Mouse (Mus musculus): ENCODE measurements at regions not wholly inside any gene's neighbourhood (a gene's known extent, or its start where the extent isn't known, plus 50 kb on each side); places are given as distances from the start of the nearest gene placed in this dataset.

DNA sequence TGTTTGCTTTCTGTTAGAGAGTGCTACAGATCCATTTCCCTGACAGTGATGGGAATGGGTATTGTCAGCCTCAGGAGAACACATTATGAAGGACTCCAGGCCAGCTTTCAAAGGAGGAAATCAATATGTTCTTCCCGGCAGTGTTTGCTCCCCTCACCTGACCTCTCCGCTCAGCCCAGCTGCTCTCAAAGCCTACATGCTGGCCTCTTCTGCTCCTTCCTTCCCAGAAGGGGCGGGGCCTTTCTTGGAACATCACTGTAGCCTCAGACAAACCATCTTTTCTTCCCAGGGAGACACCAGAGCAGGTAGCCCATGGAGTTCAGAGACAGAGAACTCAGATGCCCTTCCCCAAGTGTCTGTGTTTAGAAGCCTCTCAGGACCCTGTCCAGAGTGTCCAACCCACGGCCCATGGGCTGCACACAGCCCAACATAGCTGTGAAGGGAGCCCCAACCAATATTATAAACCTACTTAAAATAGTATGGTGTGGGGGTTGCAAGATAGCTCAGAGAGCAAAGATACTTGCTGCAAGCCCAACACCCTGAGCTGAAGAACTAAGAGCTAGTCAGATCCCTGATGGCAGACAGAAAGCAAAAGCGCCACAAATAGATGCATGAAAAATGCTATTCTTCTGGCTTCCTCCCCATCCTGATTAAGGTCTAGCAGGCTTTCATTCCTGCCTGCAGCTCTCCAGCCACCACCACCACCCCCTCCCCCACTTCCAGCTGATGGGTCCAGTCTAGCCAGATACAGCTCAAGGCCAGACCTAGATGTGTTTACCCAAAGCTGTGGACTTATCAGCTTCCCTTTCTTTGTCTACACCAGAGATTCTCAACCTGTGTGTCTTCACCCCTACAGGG lies 141.8 kb upstream of the Hs6st1 start:
- no peak for DNase-seq (ENCODE audit: low spot score in 2 of 2)

DNA sequence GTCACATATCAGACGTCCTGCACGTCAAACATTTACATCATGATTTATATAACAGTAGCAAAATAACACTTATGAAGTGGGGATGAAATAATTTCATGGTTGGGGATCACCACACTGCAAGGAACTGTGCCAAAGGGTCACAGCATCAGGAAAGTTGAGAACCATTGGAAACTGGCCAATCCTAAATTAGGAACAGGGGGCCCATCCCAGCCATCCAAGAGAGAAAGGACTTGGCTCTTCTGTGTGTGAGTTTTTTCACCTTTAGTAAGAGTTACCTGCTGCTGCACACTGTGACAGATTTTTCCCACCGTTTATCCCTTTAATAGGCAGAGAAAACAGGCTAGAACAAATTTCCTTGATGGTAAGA lies 141.2 kb upstream of the Hs6st1 start:
- no peak for DNase-seq (ENCODE audit: low spot score in 2 of 2)

DNA sequence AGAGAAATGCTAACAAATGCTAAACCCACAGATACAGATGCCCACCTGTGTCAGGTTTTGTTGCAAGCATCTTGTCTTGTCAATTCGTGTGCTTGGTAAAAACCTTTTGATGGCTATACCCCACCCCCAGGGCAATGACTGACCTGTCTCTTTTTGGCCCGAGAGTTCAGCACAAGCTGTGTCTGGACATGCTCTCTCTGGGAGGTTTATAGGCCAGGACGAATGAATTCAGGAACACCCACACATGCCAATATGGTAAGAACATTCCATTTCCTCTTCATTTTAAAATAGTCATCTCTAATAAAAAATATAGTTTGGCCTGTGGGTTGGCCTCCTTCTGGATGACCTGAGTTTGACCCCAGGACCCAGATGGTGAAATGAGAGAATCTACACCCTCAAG lies 137.8 kb upstream of the Hs6st1 start:
- no peak for DNase-seq (ENCODE audit: low spot score in 2 of 2)

DNA sequence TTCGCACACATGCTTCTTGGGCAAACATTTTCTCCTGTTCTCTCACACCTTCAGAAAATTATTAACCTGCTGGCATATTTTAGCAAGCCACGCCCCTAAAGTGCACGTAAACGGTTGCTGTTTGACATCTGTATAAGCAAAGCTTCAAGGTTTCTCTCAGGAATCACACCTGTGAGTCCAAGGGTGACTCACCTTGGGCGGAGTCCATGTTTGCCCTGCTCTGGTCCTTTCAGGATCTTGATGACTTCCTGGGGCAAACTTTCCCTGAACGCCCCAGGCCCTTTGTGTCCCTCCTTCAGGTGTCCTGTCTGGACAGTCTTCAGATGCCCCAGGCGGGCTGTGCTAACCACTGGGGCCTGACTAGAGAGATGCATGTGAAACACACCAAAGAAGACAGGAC lies 137.1 kb upstream of the Hs6st1 start:
- DNase-seq (ENCODE audit: low spot score in 2 of 2), result no peak

DNA sequence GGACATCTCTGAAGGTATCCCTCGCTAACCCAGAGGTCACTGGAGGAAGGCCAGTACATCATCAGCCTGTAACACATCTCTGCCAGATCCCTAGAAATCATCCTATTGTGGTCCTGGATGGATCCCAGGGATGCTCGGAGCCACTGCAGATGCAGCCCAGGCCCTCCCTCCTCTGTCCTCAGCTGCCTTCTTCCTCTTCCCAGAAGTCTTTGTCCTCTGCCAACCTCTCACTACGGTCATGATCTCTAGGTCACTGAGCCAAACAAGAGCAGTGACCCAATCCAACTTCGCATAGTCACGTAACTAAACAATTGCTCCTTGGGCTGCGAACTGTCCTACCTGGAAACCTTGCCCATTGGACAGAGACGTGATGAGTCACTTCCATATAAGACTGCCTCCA lies 134.7 kb upstream of the Hs6st1 start:
- no peak for DNase-seq (ENCODE audit: low spot score in 2 of 2)

DNA sequence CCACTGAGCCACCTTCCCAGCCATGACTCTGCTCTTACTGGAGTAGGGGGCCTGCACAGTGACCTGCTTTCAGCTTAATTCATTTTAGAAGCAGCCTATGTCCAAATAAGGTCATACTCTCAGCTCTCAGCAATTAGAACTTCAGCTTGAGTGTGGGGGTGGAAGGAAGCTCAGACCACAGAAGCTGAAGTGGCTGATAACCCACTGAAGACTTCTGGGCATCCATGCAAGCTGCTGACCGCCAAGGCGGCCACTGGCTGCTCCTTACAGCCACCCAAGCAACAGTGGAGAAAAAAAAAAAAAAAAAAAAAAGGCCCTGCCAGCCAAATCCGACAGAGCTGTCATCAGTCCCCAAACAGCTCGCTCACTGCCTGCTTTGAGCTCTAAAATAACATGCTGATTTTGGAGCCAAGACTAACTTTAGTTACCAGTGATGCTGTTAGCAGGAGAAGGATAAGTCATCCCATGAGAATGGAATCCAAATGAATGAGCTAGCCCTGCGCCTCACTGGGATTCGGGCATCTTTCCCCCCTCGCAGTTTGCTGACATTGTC lies 133.0 kb upstream of the Hs6st1 start:
- no peak for DNase-seq (ENCODE audit: low spot score in 2 of 2)

DNA sequence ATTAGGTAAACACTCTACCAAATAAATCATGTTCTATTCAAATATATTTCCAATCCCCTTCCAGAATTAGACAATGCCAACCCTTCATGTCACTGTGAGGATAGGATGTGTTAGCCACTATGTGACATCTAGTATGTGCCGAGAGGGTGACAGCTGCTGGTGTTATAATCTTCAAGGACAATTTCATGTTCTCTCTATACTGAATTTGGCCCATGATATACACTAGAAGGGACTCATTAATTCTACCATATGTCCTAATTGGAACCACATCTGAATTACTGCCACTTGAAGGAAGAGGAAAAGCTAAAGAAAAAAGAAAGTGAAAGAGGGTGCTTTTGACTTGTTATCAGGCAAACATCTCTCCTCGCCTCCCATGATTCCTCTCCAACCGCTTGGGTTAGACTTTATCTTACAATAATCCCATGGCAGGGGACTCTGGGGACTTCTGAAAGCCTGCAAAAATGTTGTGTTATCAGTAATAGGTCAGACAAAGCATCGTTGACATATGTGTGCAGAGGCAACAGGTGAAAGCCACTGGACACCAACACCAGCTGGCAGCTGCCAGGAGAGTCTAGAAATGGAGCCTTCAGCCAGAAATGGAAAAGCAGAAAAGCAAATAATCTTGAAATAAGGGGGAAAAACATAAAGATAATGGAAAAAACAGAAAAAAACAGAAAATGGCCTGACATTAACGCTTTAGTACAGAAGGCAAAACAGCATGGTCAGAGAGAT lies 131.7 kb upstream of the Hs6st1 start:
- DNase-seq (ENCODE audit: low spot score in 2 of 2), result no peak

DNA sequence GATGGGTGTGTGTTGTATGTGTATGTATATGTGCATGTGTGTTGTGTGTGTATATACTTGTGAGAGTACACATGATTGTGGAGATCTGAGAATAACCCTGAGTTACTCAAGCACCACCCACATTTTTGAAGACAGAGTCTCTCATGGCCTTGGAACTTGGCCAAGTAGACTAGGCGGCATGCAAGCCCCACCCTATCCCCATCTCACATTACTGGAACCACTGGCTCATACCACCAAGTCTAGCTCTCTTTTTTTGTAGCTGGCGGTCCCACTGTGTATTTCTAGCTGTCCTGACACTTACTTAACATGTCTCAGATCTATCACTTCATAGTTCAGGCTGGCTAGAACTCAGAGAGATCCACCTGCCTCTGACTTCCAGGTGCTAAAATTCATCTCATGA lies 128.0 kb upstream of the Hs6st1 start:
- peak in 1 of 2 experiments; percentile 16 for DNase-seq (ENCODE audit: low spot score in 2 of 2)

DNA sequence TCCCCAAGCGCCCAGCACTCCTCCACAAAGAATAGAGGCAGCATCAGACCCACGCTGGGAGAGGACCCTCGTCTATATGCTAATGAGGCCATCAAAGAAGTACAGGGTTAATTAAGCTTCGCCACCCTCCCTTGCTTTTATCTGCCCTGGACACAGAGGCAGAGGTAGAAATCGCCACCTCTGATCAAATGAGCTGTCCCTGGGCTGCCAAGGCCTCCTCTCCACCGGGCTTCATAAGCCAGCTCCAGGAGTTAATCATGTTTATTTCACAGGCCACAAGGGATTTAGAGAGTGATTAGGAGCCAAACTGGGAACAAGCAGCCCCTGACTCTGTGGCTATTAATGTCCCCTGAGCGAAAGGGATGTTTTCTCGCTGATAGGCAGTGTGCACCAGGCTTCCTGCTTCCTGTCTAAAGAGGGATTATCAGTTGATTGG lies 126.5 kb upstream of the Hs6st1 start:
- no peak for DNase-seq (ENCODE audit: low spot score in 2 of 2)

DNA sequence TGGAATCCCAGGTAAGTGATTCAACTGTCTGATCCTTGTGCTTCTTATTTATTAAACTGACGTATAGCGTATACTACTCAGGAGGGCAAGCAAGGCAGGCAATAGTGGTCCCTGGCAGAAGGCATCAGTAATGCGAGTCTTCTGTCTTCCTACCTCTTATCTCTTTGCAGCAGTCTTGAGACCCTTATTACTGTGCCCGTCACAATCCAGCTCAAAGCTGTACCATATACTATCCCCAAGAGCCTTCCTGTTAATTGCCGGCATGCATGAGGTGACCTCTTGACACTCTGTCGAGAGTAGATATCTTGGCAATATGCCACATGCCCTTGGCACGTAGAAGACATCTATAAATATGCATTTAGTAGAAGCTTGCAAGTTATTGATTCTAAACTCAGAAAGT lies 126.0 kb upstream of the Hs6st1 start:
- no peak for DNase-seq (ENCODE audit: low spot score in 2 of 2)

DNA sequence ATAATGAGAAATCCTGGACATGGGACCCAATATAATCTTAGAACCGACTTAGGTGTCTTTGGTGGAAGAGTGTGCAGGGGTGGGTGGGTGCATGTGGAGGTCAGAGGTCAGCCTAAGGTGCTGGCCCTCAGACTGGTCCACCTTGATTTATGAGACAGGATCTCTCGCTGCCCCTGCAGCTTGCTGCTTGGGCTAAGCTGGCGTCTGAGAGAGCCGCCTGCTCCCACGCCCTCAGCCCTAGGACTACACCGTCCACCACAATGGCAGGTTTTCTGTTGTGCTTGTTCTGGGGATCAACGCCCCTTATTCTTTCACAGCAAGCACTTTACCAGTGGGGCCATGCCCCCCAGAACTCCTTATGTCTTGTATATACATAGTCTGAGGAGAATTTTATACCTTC lies 124.4 kb upstream of the Hs6st1 start:
- no peak for DNase-seq (ENCODE audit: low spot score in 2 of 2)

DNA sequence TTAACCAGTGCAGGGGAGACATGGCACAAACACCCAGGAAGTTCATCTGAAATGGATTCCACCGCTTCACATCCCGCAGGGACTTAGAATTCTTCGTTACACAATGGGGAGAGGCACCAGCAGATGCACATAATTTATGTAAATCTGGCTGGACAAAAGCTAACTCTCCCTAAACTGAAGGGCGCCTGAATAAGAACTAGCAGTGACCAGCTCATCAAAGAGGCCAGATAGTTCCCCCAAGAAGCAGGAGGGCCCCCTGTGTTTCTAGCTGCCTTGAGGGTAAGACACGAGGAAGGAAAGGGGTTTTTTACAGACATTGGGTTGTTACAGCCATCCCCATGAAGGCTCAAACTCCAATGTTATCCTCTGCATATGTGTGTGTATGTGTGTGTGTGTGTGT lies 123.8 kb upstream of the Hs6st1 start:
- DNase-seq (ENCODE audit: low spot score in 2 of 2), result no peak

DNA sequence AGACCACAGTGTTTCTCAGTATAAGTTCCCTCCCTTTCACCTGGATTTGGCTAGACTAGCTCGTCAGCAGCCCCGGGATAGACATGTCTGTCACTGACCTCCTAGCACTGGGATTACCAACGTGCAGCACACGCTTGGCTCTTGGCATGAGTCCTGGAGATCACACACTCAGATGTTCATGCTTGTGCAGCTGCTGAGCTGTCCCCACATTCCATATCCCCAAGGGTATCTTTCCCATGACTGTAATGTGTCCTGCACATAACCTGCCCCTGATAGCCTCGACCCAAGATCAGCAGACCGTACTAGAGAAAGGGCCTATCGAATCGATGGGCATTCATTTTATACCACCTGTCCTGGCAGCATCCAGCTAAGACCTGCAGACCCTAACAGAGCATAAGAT lies 123.4 kb upstream of the Hs6st1 start:
- no peak for DNase-seq (ENCODE audit: low spot score in 2 of 2)

DNA sequence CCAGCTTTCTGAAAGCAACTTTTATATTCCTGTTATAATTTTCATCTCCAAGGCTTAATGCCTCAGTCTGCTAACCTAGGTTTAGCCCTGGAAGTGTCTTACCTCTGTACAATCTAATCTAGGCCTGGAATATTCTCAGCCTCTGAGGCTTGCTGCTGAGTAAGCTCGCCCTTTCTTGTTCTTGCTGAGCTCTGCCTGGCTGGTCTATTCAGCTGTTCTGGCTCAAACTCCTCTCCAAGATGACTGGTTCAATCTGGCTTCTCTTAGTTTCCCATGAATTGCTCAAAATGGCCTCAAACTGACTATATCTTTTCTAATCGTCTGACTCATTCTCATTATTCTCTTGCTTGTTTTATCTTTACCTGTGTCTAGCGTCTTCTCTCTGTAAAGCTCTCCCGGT lies 122.6 kb upstream of the Hs6st1 start:
- DNase-seq (ENCODE audit: low spot score in 2 of 2), result no peak

DNA sequence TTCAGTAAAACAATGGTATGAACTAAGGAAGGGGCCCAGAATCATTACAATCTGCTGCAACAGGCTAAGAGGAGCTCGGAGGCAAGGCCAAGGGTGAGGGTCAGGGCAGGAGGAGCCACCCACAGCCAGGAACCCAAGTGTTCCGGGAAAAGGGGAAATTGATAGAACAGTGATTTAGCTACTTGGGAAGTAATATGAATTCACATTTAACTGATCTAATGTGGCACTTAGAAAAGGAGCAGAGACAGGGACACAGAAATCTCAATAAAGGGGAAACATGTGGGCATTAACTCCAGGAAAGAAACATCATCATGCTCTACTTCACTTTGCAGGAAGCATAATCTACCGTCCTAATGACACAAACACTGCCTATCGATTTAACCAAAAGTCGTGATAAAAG lies 120.1 kb upstream of the Hs6st1 start:
- no peak for DNase-seq (ENCODE audit: low spot score in 2 of 2)

DNA sequence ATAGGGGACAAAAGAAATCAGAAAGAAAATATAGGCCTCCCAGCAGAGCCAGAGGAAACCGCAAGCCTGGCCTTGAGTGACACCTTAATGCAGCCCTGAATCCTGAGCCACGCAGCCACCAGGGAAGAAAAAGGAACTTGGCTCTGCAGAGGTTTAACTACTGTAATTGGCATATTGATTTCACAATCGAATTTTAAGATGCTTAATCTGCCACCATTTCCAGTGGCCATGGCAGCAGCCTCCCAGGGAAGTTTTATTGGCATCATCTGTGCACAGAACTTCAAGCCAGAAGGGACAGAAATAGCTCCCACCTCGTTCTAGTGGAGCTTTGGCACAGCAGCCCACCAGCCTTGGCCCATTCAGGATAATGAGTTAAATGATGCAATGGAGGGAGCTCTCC lies 117.1 kb upstream of the Hs6st1 start:
- DNase-seq (ENCODE audit: low spot score in 2 of 2), result no peak

DNA sequence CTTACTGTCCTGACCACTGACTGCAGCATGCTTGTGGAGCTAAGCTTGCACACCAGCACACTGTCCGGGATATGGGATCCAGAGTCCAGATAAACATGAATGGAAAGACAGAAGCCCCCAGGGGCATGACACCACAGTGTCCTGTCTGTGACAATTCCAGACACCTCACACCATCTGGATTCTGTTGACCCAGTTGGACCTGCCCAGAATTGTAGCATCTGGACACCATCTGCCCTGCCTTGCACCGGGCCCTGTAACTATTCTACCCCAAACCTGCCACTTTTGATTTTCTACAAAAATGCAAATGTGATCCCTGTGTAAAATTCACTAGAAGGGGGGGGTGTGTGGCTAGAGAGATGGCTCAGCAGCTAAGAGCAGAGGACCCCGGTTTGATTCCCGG lies 114.5 kb upstream of the Hs6st1 start:
- no peak for DNase-seq (ENCODE audit: low spot score in 2 of 2)

DNA sequence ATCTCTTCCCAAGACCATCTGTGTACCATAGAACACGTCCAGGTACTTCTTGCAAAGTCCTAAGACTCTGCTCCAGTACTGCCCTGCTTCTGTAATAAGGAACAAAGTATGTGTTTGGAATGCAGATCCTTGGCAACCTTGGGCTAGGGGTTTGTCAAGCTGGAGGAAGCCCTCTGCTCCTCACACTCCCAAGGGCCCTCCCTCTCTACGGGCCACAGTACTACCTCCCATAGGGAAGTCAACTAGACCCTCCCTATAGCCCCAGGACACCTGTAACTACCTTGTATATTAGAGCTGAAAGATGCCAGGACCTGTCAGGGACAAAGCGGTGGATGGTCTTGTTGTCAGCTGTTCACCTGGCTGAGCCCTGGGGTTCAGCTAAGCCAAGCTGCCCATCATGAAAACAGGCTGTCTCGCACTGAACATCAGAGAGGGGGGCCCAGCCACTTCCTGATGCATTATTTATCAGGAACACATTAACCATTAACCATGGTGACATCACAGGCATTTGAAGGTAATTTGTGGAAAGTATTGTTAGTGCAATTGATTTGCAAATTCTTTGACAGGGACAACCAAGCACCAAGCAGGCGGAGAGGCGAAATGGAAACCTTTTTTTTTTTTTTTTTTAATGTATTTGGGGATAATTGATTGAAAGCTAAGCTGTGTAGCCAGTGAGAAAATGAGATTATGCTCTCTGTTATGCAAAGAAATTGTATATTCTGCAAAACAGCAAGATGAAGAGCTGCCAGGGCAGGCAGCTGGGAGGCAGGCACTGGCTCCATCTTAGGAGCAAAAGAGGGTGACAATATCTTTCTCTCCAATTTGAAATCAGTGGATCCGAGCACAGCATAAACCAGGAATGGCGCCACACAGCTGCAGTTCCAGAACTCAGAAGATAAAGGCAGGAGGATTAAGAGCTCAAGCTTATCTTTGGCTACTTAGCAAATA lies 110.5 kb upstream of the Hs6st1 start:
- DNase-seq (ENCODE audit: low spot score in 2 of 2), result no peak

DNA sequence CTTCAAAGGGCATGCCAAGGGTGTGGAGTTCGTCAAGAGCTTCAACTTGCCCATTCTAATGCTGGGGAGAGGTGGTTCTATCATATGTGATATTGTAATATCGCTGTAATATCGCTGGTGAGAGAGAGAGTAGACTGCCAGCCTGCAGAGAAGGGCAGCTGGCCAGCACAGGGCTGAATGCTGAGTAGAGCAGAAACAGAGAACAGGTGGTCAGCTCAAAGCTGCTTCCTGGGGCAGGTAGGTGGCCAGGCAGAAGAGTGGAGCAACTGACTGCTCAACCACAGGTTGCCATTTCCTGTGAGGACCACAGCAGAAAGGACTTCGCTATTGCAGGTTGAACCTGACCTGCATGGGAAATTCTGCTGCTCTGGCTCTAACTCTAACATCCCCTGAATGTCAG lies 108.5 kb upstream of the Hs6st1 start:
- no peak for DNase-seq (ENCODE audit: low spot score in 2 of 2)

DNA sequence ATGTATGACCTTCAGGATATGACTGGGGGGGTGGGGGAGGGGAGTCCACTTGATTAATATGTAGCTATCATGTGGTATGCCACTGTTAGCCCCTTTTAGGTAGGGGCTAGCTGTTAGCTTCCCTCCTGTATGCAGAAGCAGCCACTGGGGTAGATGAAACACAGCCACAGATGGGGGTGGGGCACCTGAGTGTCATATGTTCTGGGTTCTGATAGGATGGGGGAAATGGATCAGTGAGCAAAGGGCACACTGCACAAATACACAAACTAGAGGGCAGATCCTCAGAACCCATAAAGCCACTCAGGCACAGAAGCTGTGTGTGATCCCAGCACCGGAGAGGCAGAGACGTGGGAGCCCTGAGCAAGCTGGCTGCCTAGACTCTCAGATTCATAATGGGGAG lies 107.4 kb upstream of the Hs6st1 start:
- DNase-seq (ENCODE audit: low spot score in 2 of 2), result no peak

DNA sequence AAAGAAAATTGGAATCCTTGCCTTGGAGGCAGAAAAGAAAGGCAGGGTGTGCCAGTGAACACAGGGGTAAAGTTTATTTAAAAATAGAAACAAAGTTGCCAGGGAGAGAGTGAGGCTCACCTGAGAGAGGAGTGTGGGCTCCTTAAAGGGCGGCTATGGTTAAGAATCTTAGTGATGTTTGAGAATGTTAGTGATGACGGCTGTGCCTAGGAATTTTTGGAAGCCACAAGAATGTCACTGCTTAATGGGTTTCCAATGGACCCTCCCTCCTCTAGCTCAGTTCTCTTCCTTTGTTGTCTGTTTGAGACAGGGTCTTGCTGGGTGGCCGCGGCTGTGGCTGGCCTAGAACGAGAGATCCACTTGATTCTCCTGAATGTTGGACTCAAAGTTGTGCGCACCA lies 106.3 kb upstream of the Hs6st1 start:
- DNase-seq (ENCODE audit: low spot score in 2 of 2), result no peak

DNA sequence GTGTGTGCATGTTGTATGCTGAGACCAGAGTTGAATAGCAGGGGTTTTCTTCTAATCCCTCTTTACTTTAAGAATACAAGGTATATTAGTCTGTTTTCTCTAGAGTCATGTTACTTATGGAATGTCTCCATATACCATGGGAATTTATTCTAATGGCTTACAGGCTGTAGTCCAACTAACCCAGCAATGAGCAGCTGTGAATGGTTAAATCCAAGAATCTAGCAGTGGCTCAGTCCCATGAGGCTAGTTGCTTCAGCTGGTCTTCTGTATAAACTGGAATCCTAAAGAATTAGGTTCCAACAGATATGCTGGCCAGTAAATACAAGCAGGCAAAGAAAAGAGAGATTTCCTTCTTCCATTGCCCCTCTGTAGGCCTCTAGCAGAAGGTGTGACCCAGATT lies 99.7 kb upstream of the Hs6st1 start:
- no peak for DNase-seq (ENCODE audit: low spot score in 2 of 2)
